Mouse (Mus musculus): ENCODE results near the gene Mymx. TPM values are rescaled to one million over a fixed set of nuclear protein-coding genes. Genes with fewer than 3 reads are reported as not detected.

Mymx gene
- polyA plus RNA-seq, 1 experiment from 2014 or later = 0.40 TPM

- H3K4me3 ChIP-seq (replicated peaks) = peak overlapping the region; percentile 99
- peak overlapping the region; percentile 86 for H3K4me2 ChIP-seq
- whole genome bisulfite sequencing = 91% methylated on average over 11 of the region's 11 CpGs
- 0 out of 2 replicates have a peak, but pooled peaks cover 2% of the 10 kb centered on the region for H3K27me3 ChIP-seq (replicated peaks)
- H3K9ac ChIP-seq = 0 out of 2 replicates have a peak overlapping the region, but pooled peaks have one; percentile 98
- H3K27ac ChIP-seq = 0 out of 2 replicates have a peak overlapping the region, but pooled peaks have one; percentile 88
- ATAC-seq (ENCODE audit: insufficient read depth, low FRiP score, low read depth) = no peak
- no peaks in the 10 kb centered on the region for H3K9me3 ChIP-seq
- H3K4me1 ChIP-seq = peaks cover 34% of the 10 kb centered on the region
- H3K36me3 ChIP-seq = peaks cover 37% of the 10 kb centered on the region
These were observed 36.8 kb downstream of the Mymx start for GRCm38 (mm10) chr17:45565103-45565502.

GRCm38 (mm10) chr17:45564531-45565084, 37.3 kb downstream of the Mymx start:
- Histone ChIP-seq H3K9ac (peak overlapping the region; percentile 98), H3K4me3 (replicated peaks) (peak overlapping the region; percentile 99), H3K4me1 (peaks cover 29% of the 10 kb centered on the region), H3K36me3 (peaks cover 32% of the 10 kb centered on the region), H3K4me2 (peak overlapping the region; percentile 86), H3K27me3 (replicated peaks) (0 out of 2 replicates have a peak, but pooled peaks cover 2% of the 10 kb centered on the region), H3K27ac (peak overlapping the region; percentile 88), H3K9me3 (no peaks in the 10 kb centered on the region)
- WGBS = 9% methylated on average over 17 of the region's 18 CpGs
- no peak for ATAC-seq (ENCODE audit: insufficient read depth, low FRiP score, low read depth)

GRCm38 (mm10) chr17:45563655-45564530, 38.0 kb downstream of the Mymx start, which contains the start of gene Slc35b2:
Gene Slc35b2 (plus strand): TSS chr17:45563874.
- Histone ChIP-seq H3K4me1 (peaks cover 23% of the 10 kb centered on the region), H3K9ac (peak within 1 kb of the TSS; percentile 98), H3K4me3 (replicated peaks) (peak within 1 kb of the TSS; percentile 99), H3K27ac (peak within 1 kb of the TSS; percentile 88), H3K4me2 (peak within 1 kb of the TSS; percentile 86), H3K27me3 (replicated peaks) (0 out of 2 replicates have a peak, but pooled peaks cover 2% of the 10 kb centered on the region), H3K36me3 (peaks cover 25% of the 10 kb centered on the region), H3K9me3 (no peaks in the 10 kb centered on the region)
- WGBS = under 1% methylated on average over 60 of the region's 61 CpGs
- ATAC-seq (ENCODE audit: insufficient read depth, low FRiP score, low read depth) = peak; percentile 78

- Histone ChIP-seq H3K27me3 (replicated peaks) (0 out of 2 replicates have a peak, but pooled peaks cover 2% of the 10 kb centered on the region), H3K9me3 (no peaks in the 10 kb centered on the region), H3K36me3 (peaks cover 18% of the 10 kb centered on the region), H3K4me2 (no peak overlapping the region; the same call in 1 of the 2 replicates), H3K9ac (no peak overlapping the region), H3K4me1 (peaks cover 23% of the 10 kb centered on the region), H3K27ac (no peak overlapping the region), H3K4me3 (replicated peaks) (no peak overlapping the region)
- 72% methylated on average over 12 of the region's 12 CpGs for WGBS
- ATAC-seq (ENCODE audit: insufficient read depth, low FRiP score, low read depth) = no peak
These were observed 38.7 kb downstream of the Mymx start for GRCm38 (mm10) chr17:45563216-45563615.

DNA sequence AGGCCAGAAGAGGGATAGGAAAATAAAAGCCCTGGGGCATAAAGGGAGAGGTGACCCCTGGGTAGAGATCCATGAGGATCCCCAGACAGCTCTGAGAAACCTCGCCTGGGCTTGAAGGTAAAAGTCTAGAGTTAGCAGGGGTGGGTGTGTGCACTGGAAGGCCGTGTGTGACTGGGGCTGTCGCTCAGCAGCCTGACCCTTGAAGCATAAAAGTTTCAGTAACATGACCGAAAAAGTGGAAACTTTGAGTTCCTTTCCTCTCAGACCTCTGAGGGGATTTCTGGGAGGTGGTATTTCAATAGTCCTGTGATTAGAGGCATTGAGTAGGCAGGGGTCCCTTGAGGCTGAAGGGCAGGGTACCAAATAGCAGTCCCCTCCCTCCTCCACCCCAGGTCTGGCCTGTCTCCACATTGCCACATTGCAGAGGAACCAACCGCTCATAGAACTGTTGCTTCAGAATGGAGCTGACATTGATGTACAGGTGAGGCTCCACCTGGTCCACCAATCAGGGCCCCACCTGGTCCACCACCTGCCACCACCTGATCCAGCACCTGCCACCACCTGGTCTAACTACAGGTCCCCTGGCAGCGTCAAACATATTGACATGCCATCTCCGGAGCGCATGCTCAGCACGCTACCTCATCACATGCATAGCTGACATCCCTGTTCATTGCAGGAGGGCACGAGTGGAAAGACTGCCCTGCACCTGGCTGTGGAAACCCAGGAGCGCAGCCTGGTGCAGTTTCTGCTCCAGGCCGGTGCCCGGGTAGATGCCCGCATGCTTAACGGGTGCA, 42.0 kb downstream of the Mymx start:
- Histone ChIP-seq H3K4me1 (peaks cover 14% of the 10 kb centered on the region), H3K27me3 (replicated peaks) (peaks cover 10% of the 10 kb centered on the region), H3K9me3 (no peaks in the 10 kb centered on the region), H3K36me3 (no peaks in the 10 kb centered on the region), H3K4me3 (replicated peaks) (no peak overlapping the region), H3K27ac (no peak overlapping the region), H3K4me2 (no peak overlapping the region), H3K9ac (no peak overlapping the region)
- no peak for ATAC-seq (ENCODE audit: insufficient read depth, low FRiP score, low read depth)
- whole genome bisulfite sequencing = 87% methylated on average over 15 of the region's 15 CpGs

DNA sequence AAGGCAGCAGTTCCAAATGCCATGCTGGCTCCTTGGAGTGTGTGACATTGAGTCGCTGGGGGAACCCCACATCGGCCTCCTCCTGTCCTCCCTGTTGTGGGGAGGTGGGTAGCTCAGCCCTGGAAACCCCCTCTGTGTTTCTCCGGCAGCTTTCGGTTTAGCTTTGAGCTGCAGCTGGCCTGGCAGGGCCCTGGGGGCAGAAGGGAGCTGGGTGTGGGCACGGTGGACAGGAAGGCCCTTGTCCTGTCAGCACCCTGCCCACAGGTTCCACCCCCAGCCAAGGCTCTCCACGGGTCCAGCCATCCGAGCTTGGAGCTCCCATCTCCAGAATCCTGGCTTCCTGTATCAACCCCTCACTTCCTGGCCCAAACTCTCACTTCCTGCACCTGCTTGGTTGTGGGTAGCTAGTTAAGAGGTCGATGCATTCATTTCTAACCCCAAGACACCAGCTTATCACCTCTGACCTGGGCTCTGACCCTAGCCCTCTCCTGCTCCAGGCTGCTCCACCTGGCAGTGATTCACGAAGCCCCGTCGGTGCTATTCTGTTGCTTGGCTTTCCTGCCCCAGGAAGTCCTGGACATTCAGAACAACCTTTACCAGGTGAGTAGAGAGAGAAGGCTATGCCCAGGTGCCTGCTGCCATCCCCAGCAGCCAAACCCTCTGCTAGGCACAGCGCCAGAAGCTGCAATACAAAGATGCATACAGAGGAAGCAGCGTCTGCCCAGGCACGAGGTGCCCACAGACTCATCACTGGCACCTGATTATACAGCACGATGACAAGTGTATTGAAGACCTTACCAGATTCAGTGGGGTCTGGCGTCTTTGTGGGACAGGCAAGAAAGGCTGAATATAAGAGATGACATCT, 43.7 kb downstream of the Mymx start:
- Histone ChIP-seq H3K36me3 (no peaks in the 10 kb centered on the region), H3K4me2 (no peak overlapping the region), H3K4me1 (peaks cover 10% of the 10 kb centered on the region; the same call in 1 of the 2 replicates), H3K4me3 (replicated peaks) (no peak overlapping the region), H3K27ac (no peak overlapping the region), H3K27me3 (replicated peaks) (peaks cover 10% of the 10 kb centered on the region), H3K9ac (no peak overlapping the region), H3K9me3 (no peaks in the 10 kb centered on the region)
- 71% methylated on average over 16 of the region's 16 CpGs for WGBS
- no peak for ATAC-seq (ENCODE audit: insufficient read depth, low FRiP score, low read depth)

GRCm38 (mm10) chr17:45557246-45557824, 44.6 kb downstream of the Mymx start:
- Histone ChIP-seq H3K9me3 (no peaks in the 10 kb centered on the region), H3K27me3 (replicated peaks) (peaks cover 10% of the 10 kb centered on the region), H3K4me3 (replicated peaks) (no peak overlapping the region), H3K36me3 (no peaks in the 10 kb centered on the region), H3K9ac (no peak overlapping the region), H3K4me2 (peak overlapping the region; percentile 95; the same call in 1 of the 2 replicates), H3K27ac (no peak overlapping the region), H3K4me1 (peaks cover 10% of the 10 kb centered on the region; the same call in 1 of the 2 replicates)
- WGBS = 66% methylated on average over 6 of the region's 7 CpGs
- no peak for ATAC-seq (ENCODE audit: insufficient read depth, low FRiP score, low read depth)

DNA sequence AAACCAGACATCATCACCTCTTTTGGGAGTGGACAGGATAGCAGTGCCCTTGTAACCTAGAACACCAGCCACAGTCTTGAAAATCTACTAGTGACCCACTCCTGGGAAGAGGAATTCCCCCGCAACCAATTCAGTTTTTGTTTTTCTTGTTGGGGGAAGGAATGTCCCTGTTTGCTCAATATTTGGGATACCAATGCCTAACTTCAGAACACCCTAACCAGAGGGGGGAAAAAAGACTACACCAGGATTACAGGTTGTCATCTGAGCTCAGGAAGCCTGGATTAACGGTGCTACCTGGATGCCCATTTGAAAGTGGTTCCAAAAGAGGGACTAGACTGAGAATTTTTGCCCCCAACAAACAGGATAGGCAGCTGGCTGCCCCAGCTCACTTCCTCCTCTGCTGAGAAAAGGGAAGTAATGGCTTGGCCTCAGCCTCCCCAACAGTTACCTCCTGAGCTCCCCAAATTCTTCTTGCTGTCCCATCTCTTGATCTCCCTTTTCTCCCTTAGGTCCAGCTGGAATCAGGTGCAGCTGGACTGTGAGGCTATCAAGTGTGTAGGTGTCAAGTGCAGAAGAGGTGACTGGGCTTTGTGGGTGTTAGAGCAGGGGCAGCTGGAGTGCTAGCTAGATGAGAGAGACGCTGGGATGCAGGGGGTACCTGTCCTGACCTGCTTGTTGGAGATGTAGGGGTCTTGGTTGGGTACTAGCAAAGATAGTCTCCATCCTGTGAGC, 45.2 kb downstream of the Mymx start:
- Histone ChIP-seq H3K9ac (no peak overlapping the region), H3K9me3 (no peaks in the 10 kb centered on the region), H3K4me2 (peak overlapping the region; percentile 95), H3K27me3 (replicated peaks) (peaks cover 10% of the 10 kb centered on the region), H3K27ac (no peak overlapping the region), H3K4me3 (replicated peaks) (peak overlapping the region; percentile 57), H3K36me3 (no peaks in the 10 kb centered on the region), H3K4me1 (peaks cover 10% of the 10 kb centered on the region; the same call in 1 of the 2 replicates)
- WGBS = 74% methylated on average over 3 of the region's 3 CpGs
- no peak for ATAC-seq (ENCODE audit: insufficient read depth, low FRiP score, low read depth)

GRCm38 (mm10) chr17:45556107-45556489, 45.8 kb downstream of the Mymx start:
- H3K4me3 ChIP-seq (replicated peaks) = peak overlapping the region; percentile 57
- H3K4me1 ChIP-seq = peaks cover 10% of the 10 kb centered on the region; the same call in 1 of the 2 replicates
- no peaks in the 10 kb centered on the region for H3K9me3 ChIP-seq
- H3K27ac ChIP-seq = no peak overlapping the region
- no peak for ATAC-seq (ENCODE audit: insufficient read depth, low FRiP score, low read depth)
- H3K27me3 ChIP-seq (replicated peaks) = peaks cover 10% of the 10 kb centered on the region
- H3K36me3 ChIP-seq = no peaks in the 10 kb centered on the region
- peak overlapping the region; percentile 95 for H3K4me2 ChIP-seq
- H3K9ac ChIP-seq = peak overlapping the region; percentile 10; the same call in 1 of the 2 replicates
- 1% methylated on average over 14 of the region's 14 CpGs for WGBS

- no peaks in the 10 kb centered on the region for H3K9me3 ChIP-seq
- peak within 1 kb of the TSS; percentile 95 for H3K4me2 ChIP-seq
- H3K9ac ChIP-seq = peak within 1 kb of the TSS; percentile 10; the same call in 1 of the 2 replicates
- WGBS = under 1% methylated on average over 45 of the region's 45 CpGs
- peaks cover 10% of the 10 kb centered on the region for H3K27me3 ChIP-seq (replicated peaks)
- ATAC-seq (ENCODE audit: insufficient read depth, low FRiP score, low read depth) = peak; percentile 81
- no peak within 1 kb of the TSS for H3K27ac ChIP-seq
- peak within 1 kb of the TSS; percentile 57 for H3K4me3 ChIP-seq (replicated peaks)
- no peaks in the 10 kb centered on the region for H3K36me3 ChIP-seq
- peaks cover 10% of the 10 kb centered on the region for H3K4me1 ChIP-seq
These were observed 46.3 kb downstream of the Mymx start, which contains the start of gene Nfkbie for GRCm38 (mm10) chr17:45555452-45556106. Gene Nfkbie (plus strand): TSS chr17:45555703.
